Comparison of ENCODE assay signal across 8 mouse cellular contexts in genomic region chr15:77367504-77367903, GRCm38 (mm10). TPM values are rescaled to one million over a fixed set of nuclear protein-coding genes. Genes with fewer than 3 reads are reported as not detected.
DNase-seq lines count a peak whose midpoint lies in the region; ATAC-seq and TF ChIP-seq lines count a peak whose summit lies in the region.

No protein-coding gene starts in this region.

- H3K4me3 ChIP-seq in heart, embryonic 11.5 days (ENCODE audit: low read depth, low read length) = no peak overlapping the region
- H3K4me3 ChIP-seq in heart, embryonic 13.5 days = no peak overlapping the region
- no peak overlapping the region for H3K4me3 ChIP-seq in limb, embryonic 12.5 days (replicated peaks)
- no peak overlapping the region for H3K4me3 ChIP-seq in thymus, adult 2 months (ENCODE audit: control insufficient read depth, insufficient read depth, low read length)

- H3K9ac ChIP-seq in heart, embryonic 11.5 days (ENCODE audit: low read depth, low read length) = no peak overlapping the region
- no peak overlapping the region; the same call in 1 of the 2 replicates for H3K9ac ChIP-seq in heart, embryonic 13.5 days
- H3K9ac ChIP-seq in limb, embryonic 12.5 days (replicated peaks) = no peak overlapping the region

- H3K27me3 ChIP-seq in heart, embryonic 11.5 days (ENCODE audit: control insufficient read depth, insufficient read depth, low read length) = no peaks in the 10 kb centered on the region
- H3K27me3 ChIP-seq in heart, embryonic 13.5 days (replicated peaks) = no peaks in the 10 kb centered on the region
- no peaks in the 10 kb centered on the region for H3K27me3 ChIP-seq in limb, embryonic 12.5 days
- H3K27me3 ChIP-seq in thymus, adult 2 months (ENCODE audit: control insufficient read depth, insufficient read depth, low read length) = no peaks in the 10 kb centered on the region

- DNase-seq in heart, adult 8-10 months (ENCODE audit: low spot score) = no peak
- DNase-seq in ZHBTc4 (ENCODE audit: low read depth, low spot score) = peak; percentile 69
- DNase-seq in thymus, adult 2 months = no peak
- no peak for DNase-seq in layer of hippocampus, postnatal 25 days (ENCODE audit: extremely low spot score in 1 of 2, low spot score in 1 of 2)

- H3K4me1 ChIP-seq in heart, embryonic 11.5 days (ENCODE audit: control insufficient read depth, insufficient read depth, low read length) = peaks cover 11% of the 10 kb centered on the region; the same call in 1 of the 2 replicates
- H3K4me1 ChIP-seq in heart, embryonic 13.5 days = peaks cover 45% of the 10 kb centered on the region
- peaks cover 46% of the 10 kb centered on the region for H3K4me1 ChIP-seq in limb, embryonic 12.5 days (replicated peaks)
- H3K4me1 ChIP-seq in thymus, adult 2 months (replicated peaks; ENCODE audit: control insufficient read depth, insufficient read depth, low read length) = no peaks in the 10 kb centered on the region

- H3K4me2 ChIP-seq in heart, embryonic 11.5 days = no peak overlapping the region; the same call in 1 of the 2 replicates
- H3K4me2 ChIP-seq in heart, embryonic 13.5 days = no peak overlapping the region
- H3K4me2 ChIP-seq in limb, embryonic 12.5 days = no peak overlapping the region

- TF ChIP-seq POLR2A in thymus, adult 2 months (IDR thresholded peaks at IDR 0.05; ENCODE audit: control insufficient read depth, extremely low read depth, insufficient read depth, low read length, poor library complexity) = no peak

- ATAC-seq in heart, embryonic 11.5 days (replicated peaks; ENCODE audit: insufficient number of reproducible peaks, low FRiP score, low TSS enrichment) = no peak
- no peak for ATAC-seq in heart, embryonic 13.5 days (ENCODE audit: extremely low read depth, insufficient number of reproducible peaks, low FRiP score, low TSS enrichment)
- 0 out of 2 replicates have a peak, but pooled peaks have one; percentile 20 for ATAC-seq in limb, embryonic 12.5 days (ENCODE audit: insufficient number of reproducible peaks, insufficient read depth, low FRiP score, low TSS enrichment, low read depth)
- no peak for ATAC-seq in megakaryocyte, adult 5-6 weeks (ENCODE audit: poor library complexity, severe bottlenecking)

- 35% methylated on average over 8 of the region's 8 CpGs for WGBS in heart, embryonic 11.5 days (ENCODE audit: insufficient replicate concordance)
- WGBS in heart, embryonic 13.5 days = 37% methylated on average over 8 of the region's 8 CpGs
- WGBS in limb, embryonic 12.5 days = 36% methylated on average over 8 of the region's 8 CpGs
- WGBS in thymus, adult 2 months = 48% methylated on average over 8 of the region's 8 CpGs

- no peaks in the 10 kb centered on the region for H3K9me3 ChIP-seq in heart, embryonic 11.5 days (replicated peaks; ENCODE audit: control insufficient read depth, low read length)
- H3K9me3 ChIP-seq in heart, embryonic 13.5 days = no peaks in the 10 kb centered on the region
- H3K9me3 ChIP-seq in limb, embryonic 12.5 days = no peaks in the 10 kb centered on the region

- no peak for TF ChIP-seq CTCF in thymus, adult 2 months (IDR thresholded peaks at IDR 0.05; ENCODE audit: borderline replicate concordance, control insufficient read depth, extremely low read depth, insufficient read depth, low read length, poor library complexity)

- no peaks in the 10 kb centered on the region for H3K36me3 ChIP-seq in heart, embryonic 11.5 days (ENCODE audit: control insufficient read depth, insufficient read depth, low read length)
- H3K36me3 ChIP-seq in heart, embryonic 13.5 days = no peaks in the 10 kb centered on the region
- H3K36me3 ChIP-seq in limb, embryonic 12.5 days = no peaks in the 10 kb centered on the region
- H3K36me3 ChIP-seq in thymus, adult 2 months (ENCODE audit: control insufficient read depth, insufficient read depth, low read length) = no peaks in the 10 kb centered on the region

- peak overlapping the region; percentile 37; the same call in 1 of the 2 replicates for H3K27ac ChIP-seq in heart, embryonic 11.5 days (ENCODE audit: low read depth, low read length)
- peak overlapping the region; percentile 69 for H3K27ac ChIP-seq in heart, embryonic 13.5 days (replicated peaks)
- H3K27ac ChIP-seq in limb, embryonic 12.5 days = peak overlapping the region; percentile 90
- no peak overlapping the region for H3K27ac ChIP-seq in thymus, adult 2 months (ENCODE audit: control insufficient read depth, insufficient read depth, low read length)

RNA-seq across cellular contexts. Expression of gene Apol7a, which starts 31.4 kb away (rescaled TPM):
- polyA plus RNA-seq in heart, embryonic 11.5 days (2014; fragmentation: Nextera tagmentation; extraction: Ambion mirVana) = 0.13 TPM in 1 of 2 replicates, not detected in the other
- under 1 TPM in 2 of 4 experiments, not detected in 2; 0.09 to 0.19 TPM for total RNA-seq in heart, adult 8-10 months (2022)
- polyA plus RNA-seq in heart, embryonic 13.5 days (2015; fragmentation: Nextera tagmentation; extraction: Ambion mirVana) = 0.15 and 0.33 TPM in 2 replicates
- polyA plus RNA-seq in limb, embryonic 12.5 days (2016; fragmentation: Nextera tagmentation; extraction: Ambion mirVana) = not detected in 2 replicates
- 0.19 and 0.20 TPM in 2 replicates for polyA plus RNA-seq in thymus, adult 2 months (2012; rRNA removed)
- not detected for total RNA-seq in layer of hippocampus, postnatal 25 days (2021)
- total RNA-seq in megakaryocyte, adult 5-6 weeks (2015) = not detected in 2 replicates
- not detected in 2 replicates for total RNA-seq in megakaryocyte, adult 5-6 weeks (2017)

RNA-seq across cellular contexts. Expression of gene Apol9a, which starts 43.4 kb away (rescaled TPM):
- 0.23 and 0.52 TPM in 2 replicates for polyA plus RNA-seq in heart, embryonic 11.5 days (2014; fragmentation: Nextera tagmentation; extraction: Ambion mirVana)
- total RNA-seq in heart, adult 8-10 months (2022) = under 1 TPM in 1 of 4 experiments, not detected in 3; 0.19 TPM
- 0.60 and 0.96 TPM in 2 replicates for polyA plus RNA-seq in heart, embryonic 13.5 days (2015; fragmentation: Nextera tagmentation; extraction: Ambion mirVana)
- polyA plus RNA-seq in limb, embryonic 12.5 days (2016; fragmentation: Nextera tagmentation; extraction: Ambion mirVana) = not detected in 2 replicates
- 2.8 and 5.4 TPM in 2 replicates for polyA plus RNA-seq in thymus, adult 2 months (2012; rRNA removed)
- not detected for total RNA-seq in layer of hippocampus, postnatal 25 days (2021)
- not detected in 2 replicates for total RNA-seq in megakaryocyte, adult 5-6 weeks (2015)
- total RNA-seq in megakaryocyte, adult 5-6 weeks (2017) = 0.04 TPM in 1 of 2 replicates, not detected in the other
